Mouse (Mus musculus): ENCODE data around the gene Ints2. TPM values are rescaled to one million over a fixed set of nuclear protein-coding genes. Genes with fewer than 3 reads are reported as not detected.

Gene Ints2
- total and polyA plus RNA-seq, 2 experiments from 2014 or later: 4.1 to 11.8 TPM

- no peak; the same call in 1 of the 2 replicates for ATAC-seq (ENCODE audit: insufficient read depth, low read depth)
- no peak overlapping the region for H3K27ac ChIP-seq (ENCODE audit: low read depth)
- DNase-seq (ENCODE audit: low spot score): peak; percentile 64
- H3K4me2 ChIP-seq (ENCODE audit: low read depth, low read length): no peak overlapping the region
- H3K9ac ChIP-seq (replicated peaks; ENCODE audit: low read depth, low read length): no peak overlapping the region
- TF ChIP-seq CTCF (IDR thresholded peaks at IDR 0.05; ENCODE audit: low read depth) (peak; percentile 74), EP300 (IDR thresholded peaks at IDR 0.05; ENCODE audit: low read depth) (no peak)
- no peaks in the 10 kb centered on the region for H3K9me3 ChIP-seq (replicated peaks; ENCODE audit: control insufficient read depth, low read length)
- H3K4me1 ChIP-seq (ENCODE audit: control insufficient read depth, insufficient read depth): no peaks in the 10 kb centered on the region
- no peak overlapping the region for H3K4me3 ChIP-seq (ENCODE audit: low read depth, low read length)
- H3K36me3 ChIP-seq (replicated peaks; ENCODE audit: control insufficient read depth, insufficient read depth, low read length): no peaks in the 10 kb centered on the region
- 44% methylated on average over 2 of the region's 2 CpGs for WGBS
- H3K27me3 ChIP-seq (ENCODE audit: control insufficient read depth, insufficient read depth, low read length): no peaks in the 10 kb centered on the region
Measured at GRCm38 (mm10) chr11:86174173-86174572, 83.2 kb downstream of the Ints2 start.

GRCm38 (mm10) chr11:86170743-86171142 is 86.6 kb downstream of the Ints2 start:
- H3K9ac ChIP-seq (replicated peaks; ENCODE audit: low read depth, low read length): no peak overlapping the region
- no peak overlapping the region for H3K4me2 ChIP-seq (ENCODE audit: low read depth, low read length)
- H3K27ac ChIP-seq (ENCODE audit: low read depth): no peak overlapping the region
- no peak for TF ChIP-seq CTCF (IDR thresholded peaks at IDR 0.05; ENCODE audit: low read depth)
- no peak for TF ChIP-seq EP300 (IDR thresholded peaks at IDR 0.05; ENCODE audit: low read depth)
- no peaks in the 10 kb centered on the region for H3K9me3 ChIP-seq (replicated peaks; ENCODE audit: control insufficient read depth, low read length)
- H3K36me3 ChIP-seq (replicated peaks; ENCODE audit: control insufficient read depth, insufficient read depth, low read length): no peaks in the 10 kb centered on the region
- no peak for ATAC-seq (ENCODE audit: insufficient read depth, low read depth)
- no peak for DNase-seq (ENCODE audit: low spot score)
- H3K4me1 ChIP-seq (ENCODE audit: control insufficient read depth, insufficient read depth): no peaks in the 10 kb centered on the region
- WGBS: 57% methylated on average over 2 of the region's 2 CpGs
- H3K27me3 ChIP-seq (ENCODE audit: control insufficient read depth, insufficient read depth, low read length): no peaks in the 10 kb centered on the region
- no peak overlapping the region for H3K4me3 ChIP-seq (ENCODE audit: low read depth, low read length)

Other genes with a start within 250 kb of the Ints2 start
- 0.31 and 3.3 TPM in 2 replicates for gene Brip1, start 56.4 kb downstream of the Ints2 start, total RNA-seq (2014; rRNA removed; ENCODE audit: low replicate concordance)
- gene Brip1, start 56.4 kb downstream of the Ints2 start, polyA plus RNA-seq (2015; fragmentation: Nextera tagmentation; extraction: Ambion mirVana): 2.0 and 2.2 TPM in 2 replicates
- gene Med13, start 100.0 kb upstream of the Ints2 start, total RNA-seq (2014; rRNA removed; ENCODE audit: low replicate concordance): 26.3 and 52.1 TPM in 2 replicates
- gene Med13, start 100.0 kb upstream of the Ints2 start, polyA plus RNA-seq (2015; fragmentation: Nextera tagmentation; extraction: Ambion mirVana): 3.7 and 3.8 TPM in 2 replicates
- 9.1 and 26.9 TPM in 2 replicates for gene Rnft1, start 227.1 kb upstream of the Ints2 start, total RNA-seq (2014; rRNA removed; ENCODE audit: low replicate concordance)
- gene Rnft1, start 227.1 kb upstream of the Ints2 start, polyA plus RNA-seq (2015; fragmentation: Nextera tagmentation; extraction: Ambion mirVana): 31.3 and 31.4 TPM in 2 replicates